Mouse (Mus musculus) erythroblast, embryonic 14.5 days (primary cell): ENCODE measurements around the gene Tspan9.

Experiments
- GATA1 ChIP-seq: IDR thresholded peaks from 2 replicates; pipeline ENCODE4 v1.6.1; 2012; ENCODE audit warnings: low read length, inconsistent platforms, mixed read lengths
- TAL1 ChIP-seq: IDR thresholded peaks from 3 replicates; pipeline ENCODE4 v1.6.1; 2012; ENCODE audit warnings: low read length, inconsistent platforms, mixed read lengths

GRCm38 (mm10) chr6:128126876-128127275 lies 16.5 kb downstream of the Tspan9 start:
- TF ChIP-seq TAL1, result no peak
- no peak for TF ChIP-seq GATA1
